Mouse (Mus musculus) v-Abl transformed pro-B cells (cell line): ENCODE results near the gene Oas3.

Experiments used
- in situ Hi-C, 2 experiments: fragments of 400-800 bp; cut with MboI; formaldehyde crosslinking; loops; one replicate each; pipeline ENCODE4 v1.15.1; 2025; ENCODE audit not compliant: unreplicated experiment in 2 of 2

The Oas3 gene

GRCm38 (mm10) chr5:120777478-120777877, at the start of gene Oas3:
Gene Oas3 (minus strand): TSS chr5:120777661.
- in situ Hi-C loops = no loop called here

DNA sequence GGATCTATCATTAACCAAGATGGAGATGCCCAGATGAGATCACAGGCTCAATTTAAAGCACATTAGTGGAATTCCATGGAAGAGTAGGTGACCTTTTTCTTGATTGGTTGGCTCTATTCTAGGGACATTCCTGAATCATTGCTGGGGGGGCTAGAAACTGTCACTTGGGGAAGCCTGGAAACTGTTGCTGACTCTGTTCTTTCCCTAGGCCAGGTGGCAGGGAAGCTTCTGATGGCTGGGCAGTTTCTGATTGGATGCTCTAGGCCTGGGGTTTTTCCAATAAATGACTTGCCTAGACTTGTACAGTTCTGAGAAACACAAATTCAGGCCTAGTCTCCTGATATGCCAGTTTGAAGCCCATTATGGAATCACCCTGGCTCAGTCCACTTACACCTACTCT, 41.5 kb upstream of the Oas3 start:
- in situ Hi-C loops = no loop called here

DNA sequence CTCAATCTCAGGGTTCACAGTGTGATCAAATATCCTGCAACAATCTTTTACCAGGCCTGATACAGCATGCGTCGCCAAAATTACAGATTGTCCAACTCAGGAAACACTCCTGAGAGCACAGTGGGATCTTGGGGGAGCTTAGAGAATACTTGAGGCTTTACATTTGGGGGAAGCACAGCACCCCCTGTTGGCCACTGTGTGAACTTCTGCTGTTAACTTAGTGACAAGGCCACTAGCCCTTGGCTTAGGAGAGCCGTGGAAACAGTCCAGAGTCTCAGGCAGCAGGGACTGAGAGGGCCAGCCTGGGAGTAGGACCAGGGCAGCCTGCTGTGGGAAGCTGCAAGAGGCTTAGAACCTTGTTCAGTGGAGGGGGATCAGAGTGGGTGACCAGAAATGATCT, 38.5 kb upstream of the Oas3 start:
- in situ Hi-C loops = no loop called here

- in situ Hi-C loops = no loop called here
Measured at GRCm38 (mm10) chr5:120813023-120813422, 35.6 kb upstream of the Oas3 start.

GRCm38 (mm10) chr5:120811951-120812819, 34.7 kb upstream of the Oas3 start, which contains the start of gene Oas1c:
Gene Oas1c (minus strand): TSS chr5:120812514.
- in situ Hi-C loops = no loop called here

- in situ Hi-C loops = loop anchor here in 1 of 2 experiments (10.0 kb wide), 1 partner anchor 106 kb away; the partner anchor contains the start of gene Oas1d
Measured at GRCm38 (mm10) chr5:120809171-120809570, 31.7 kb upstream of the Oas3 start.

DNA sequence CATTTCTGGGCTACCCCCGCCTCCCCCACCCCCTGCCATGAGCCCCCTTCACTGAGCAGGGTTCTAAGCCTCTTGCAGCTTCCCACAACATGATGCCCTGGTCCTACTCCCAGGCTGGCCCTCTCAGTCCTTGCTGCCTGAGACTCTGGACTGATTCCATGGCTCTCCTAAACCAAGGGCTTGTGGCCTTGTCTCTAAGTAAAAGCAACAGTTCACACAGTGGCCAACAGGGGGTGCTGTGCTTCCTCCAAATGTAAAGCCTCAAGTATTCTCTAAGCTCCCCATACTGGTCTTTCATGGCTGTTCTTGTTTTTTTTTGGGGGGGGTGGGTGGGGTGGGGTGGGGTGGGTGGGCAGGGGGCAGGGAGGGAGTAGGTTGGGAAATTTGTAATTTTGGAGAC, 29.0 kb upstream of the Oas3 start:
- in situ Hi-C loops = loop anchor here in 1 of 2 experiments (10.0 kb wide), 1 partner anchor 108 kb away; the partner anchor contains the start of gene Oas1d

- in situ Hi-C loops = loop anchor here in 1 of 2 experiments (5.0 to 10.0 kb wide), 2 partner anchors 39 to 111 kb away; partner anchors contain the start of gene Oas1d
Measured at GRCm38 (mm10) chr5:120803596-120803995, 26.1 kb upstream of the Oas3 start.

DNA sequence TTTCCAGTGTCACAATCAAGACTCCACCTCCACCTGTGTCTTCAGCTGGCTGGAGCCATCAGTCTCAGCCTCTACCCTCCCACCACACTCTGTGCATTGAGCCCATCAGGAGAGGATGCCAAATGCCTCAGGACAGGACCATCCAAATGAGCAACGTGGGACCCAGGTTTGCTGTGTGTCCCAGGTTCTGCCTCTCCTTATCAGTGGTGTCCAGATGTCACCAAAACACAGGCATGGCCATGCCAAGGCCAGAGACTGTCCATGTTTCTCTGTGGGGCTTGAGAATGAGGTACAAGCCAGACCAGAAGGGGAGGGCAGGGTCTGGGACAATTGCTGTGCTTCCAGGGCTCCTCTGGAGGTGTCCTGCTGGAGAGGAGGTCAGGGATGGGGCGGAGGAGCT, 21.5 kb upstream of the Oas3 start:
- in situ Hi-C loops = loop anchor here in 1 of 2 experiments (10.0 kb wide), 1 partner anchor 46 kb away; the partner anchor contains the start of gene Oas1f

DNA sequence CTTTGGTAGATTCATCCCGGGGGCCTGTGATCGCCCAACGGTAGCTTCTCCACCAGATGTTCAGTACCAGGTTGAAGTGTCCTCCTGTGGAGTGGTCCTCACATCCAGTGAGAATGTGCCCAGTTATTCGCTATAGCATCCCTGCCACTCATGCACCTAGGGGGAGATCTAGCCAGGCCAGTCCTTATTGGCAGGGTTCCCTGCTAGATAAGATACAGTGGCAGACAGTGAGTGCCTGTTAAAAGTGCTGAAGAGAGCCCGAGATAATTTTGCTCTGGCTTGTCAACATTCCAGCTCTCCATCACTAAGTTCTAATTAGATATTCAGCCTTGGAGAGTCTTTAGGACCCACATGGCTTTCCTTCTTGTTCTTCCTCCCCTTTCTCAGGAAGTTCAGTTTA, 20.7 kb upstream of the Oas3 start:
- in situ Hi-C loops = loop anchor here in 1 of 2 experiments (10.0 kb wide), 1 partner anchor 47 kb away; the partner anchor contains the start of gene Oas1f

DNA sequence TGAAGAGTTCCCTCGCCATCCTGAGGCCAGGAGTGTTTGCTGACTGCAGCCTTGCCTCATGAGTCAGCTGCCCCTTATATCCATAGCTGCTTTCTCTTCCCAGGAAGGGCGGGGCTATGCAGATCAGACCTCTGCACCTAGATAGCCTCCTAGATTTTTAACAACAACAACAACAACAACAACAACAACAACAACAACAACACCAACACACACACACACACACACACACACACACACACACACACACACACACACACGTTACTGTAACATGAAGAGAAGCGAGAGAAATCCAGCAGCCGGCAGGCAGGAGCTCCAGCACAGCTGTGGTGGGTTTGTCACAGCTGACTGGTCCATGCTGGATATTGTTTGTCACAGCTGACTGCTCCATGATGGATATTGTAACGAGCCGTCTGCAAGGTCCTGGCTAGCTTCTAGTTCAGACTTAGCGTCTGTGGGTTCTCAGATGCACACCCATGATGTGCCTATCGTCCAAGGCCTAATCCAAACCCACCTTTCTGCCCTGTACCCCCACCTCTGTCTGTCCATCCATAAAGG, 18.1 kb upstream of the Oas3 start, which contains the start of gene Oas1e:
Gene Oas1e, minus strand, starts transcription at position 51 of the 555 bp plus-strand sequence.
- in situ Hi-C loops = loop anchor here in 1 of 2 experiments (10.0 kb wide), 1 partner anchor 49 kb away; the partner anchor contains the start of gene Oas1f

DNA sequence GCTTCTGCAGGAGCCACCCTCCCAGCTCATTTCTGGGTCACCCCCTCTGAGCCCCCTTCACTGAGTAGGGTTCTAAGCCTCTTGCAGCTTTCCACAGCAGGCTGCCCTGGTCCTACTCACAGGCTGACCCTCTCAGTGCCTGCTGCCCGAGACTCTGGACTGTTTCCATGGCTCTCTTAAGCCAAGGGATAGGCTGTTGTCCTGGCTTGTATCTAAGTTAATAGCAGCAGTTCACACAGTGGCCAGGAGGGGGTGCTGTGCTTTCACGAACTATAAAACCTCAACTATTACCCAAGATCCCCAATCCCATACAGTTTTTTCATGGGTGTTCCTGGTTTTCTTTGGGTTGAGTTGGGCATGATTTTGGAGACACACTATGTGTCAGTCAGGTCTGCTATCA, 15.6 kb upstream of the Oas3 start:
- in situ Hi-C loops = loop anchor here in 1 of 2 experiments (10.0 kb wide), 1 partner anchor 52 kb away; the partner anchor contains the start of gene Oas1f

DNA sequence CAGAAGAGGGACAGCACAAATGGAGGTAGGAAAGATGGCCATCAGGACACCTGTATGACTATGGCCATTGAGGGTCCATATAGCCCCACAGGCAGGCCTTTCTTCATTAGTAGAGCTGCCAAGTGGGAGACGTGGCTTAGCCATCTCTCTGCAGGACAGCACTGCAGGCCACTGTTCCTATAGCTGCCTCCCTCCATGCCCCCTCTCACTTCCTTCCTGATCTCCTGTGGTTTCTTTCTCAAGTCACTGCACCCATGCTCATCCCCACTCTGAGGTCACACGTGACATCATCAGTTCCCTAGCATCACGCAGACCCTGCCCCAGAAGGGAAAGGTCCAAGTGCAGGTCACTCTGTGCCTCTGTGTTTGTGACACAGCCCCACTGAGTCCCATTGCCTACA, 9.6 kb upstream of the Oas3 start:
- in situ Hi-C loops = loop anchor here in 1 of 2 experiments (5.0 kb wide), 1 partner anchor 130 kb away; no protein-coding TSS in a partner anchor

DNA sequence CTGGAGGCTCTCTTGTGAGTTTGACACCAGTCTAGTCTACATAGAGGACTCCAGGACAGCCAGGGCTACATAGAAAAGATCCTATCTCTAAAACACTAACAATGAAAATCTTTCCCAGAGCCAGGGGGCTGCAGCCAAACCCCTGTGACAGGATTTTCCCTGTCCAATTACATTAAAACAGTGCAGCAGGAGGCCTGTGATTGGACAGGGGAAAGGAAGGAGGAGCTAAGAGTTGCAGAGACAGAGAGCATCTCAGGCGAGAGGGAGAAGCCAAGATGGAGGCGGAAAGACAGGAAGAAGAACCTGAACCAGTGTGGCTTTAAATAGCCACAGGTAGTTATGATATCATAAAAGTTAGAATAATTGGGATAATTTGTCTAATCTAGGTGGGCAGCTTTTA, 5.0 kb upstream of the Oas3 start:
- in situ Hi-C loops = no loop called here

DNA sequence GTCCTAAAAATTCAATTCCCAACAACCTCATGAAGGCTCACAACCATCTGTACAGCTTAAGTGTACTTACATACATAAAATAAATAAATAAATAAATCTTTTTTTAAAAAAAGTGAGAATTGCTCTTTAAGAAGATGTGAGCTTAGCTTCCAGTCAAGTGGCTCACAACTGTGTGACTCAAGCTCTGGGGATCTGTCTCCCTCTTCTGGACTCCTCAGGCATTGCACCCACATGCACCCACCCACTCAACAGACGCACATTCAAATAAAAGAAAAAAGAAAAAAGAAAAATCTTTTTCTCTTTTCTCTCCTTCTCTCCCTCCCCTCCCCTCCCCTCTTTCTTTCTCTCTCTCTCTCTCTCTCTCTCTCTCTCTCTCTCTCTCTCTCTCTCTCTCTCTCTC, 4.2 kb upstream of the Oas3 start:
- in situ Hi-C loops = no loop called here

- in situ Hi-C loops = no loop called here
Measured at GRCm38 (mm10) chr5:120779922-120780321, 2.5 kb upstream of the Oas3 start.

GRCm38 (mm10) chr5:120778941-120779340, 1.5 kb upstream of the Oas3 start:
- in situ Hi-C loops = no loop called here

DNA sequence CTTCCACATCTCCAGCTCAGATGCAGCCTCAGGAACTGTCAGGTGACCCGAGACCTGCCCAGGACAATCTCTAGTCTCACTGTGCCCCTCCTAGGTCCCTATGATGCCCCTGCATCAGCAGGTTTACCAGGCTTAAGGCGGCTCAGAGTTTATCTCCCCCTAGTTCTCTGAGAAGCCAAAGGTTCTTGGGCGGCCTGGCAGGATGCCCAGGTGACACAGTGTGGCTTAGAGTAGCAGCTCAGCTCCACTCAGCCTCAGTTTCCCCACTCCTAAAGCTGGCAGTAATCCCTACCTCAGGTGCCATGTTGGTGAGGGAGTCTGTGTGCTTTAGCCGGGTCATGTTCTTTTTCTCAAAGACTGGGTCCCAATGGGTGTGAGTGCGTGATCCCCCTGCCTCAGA, 660 bp downstream of the Oas3 start:
- in situ Hi-C loops = no loop called here

- in situ Hi-C loops = no loop called here
Measured at GRCm38 (mm10) chr5:120775287-120775985, 2.0 kb downstream of the Oas3 start.

DNA sequence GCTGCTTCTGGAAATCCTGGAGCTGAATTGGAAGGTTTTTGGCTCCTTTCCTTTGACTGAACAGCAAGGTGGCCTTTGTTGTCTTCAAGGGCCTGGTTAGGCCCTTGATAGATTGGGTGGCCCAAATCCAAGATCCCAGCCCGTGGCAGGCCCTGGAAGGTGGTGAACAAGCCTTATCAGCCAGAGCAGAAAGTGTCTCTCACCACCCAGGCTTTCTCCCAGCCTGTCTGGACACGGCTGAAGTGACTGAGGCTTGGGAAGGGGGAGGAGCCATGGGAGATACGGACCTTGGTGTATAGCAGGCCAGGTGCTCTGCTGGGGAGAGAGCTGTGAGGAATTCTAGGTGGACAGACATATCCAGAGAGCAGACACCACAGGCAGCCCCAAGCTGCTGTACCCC, 8.1 kb downstream of the Oas3 start:
- in situ Hi-C loops = no loop called here

DNA sequence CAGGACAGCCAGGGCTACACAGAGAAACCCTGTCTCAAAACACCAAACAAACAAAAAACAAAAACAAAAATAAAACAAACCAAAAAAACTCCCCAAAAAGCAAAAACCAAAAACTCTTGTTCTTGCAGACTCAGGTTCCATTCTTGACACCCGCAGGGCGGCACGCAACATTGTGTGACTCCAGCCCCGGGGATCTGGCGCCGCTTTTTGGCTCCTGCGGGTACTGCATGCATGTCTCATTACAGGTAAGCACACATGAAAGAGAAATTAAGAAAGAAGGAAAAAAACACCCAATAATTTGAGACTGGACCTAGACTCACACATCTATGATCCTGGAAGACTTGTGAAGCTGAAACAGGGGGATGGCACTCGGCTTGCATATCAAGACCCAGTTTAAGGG, 12.5 kb downstream of the Oas3 start:
- in situ Hi-C loops = no loop called here
